Mouse (Mus musculus): ENCODE measurements around the gene Ppp2r3d. TPM values are rescaled to one million over a fixed set of nuclear protein-coding genes. Genes with fewer than 3 reads are reported as not detected.
"Not testable (repeated sequence)": the region's sequence is repeated elsewhere in the genome, so short reads cannot be mapped to it uniquely, and the experiment has no call there.

Gene Ppp2r3d
- 100 to 1,000 TPM; 117 to 121 TPM for total RNA-seq (2021)
- long read RNA-seq, experiment 1, partial matches to known transcripts: 0 of 2 reads
- long read RNA-seq, experiment 1, other reads (novel, unspliced or antisense): 0 of 2 reads
- long read RNA-seq, experiment 2, partial matches to known transcripts: 0 of 1 reads
- long read RNA-seq, experiment 2, other reads (novel, unspliced or antisense): 0 of 1 reads

DNA sequence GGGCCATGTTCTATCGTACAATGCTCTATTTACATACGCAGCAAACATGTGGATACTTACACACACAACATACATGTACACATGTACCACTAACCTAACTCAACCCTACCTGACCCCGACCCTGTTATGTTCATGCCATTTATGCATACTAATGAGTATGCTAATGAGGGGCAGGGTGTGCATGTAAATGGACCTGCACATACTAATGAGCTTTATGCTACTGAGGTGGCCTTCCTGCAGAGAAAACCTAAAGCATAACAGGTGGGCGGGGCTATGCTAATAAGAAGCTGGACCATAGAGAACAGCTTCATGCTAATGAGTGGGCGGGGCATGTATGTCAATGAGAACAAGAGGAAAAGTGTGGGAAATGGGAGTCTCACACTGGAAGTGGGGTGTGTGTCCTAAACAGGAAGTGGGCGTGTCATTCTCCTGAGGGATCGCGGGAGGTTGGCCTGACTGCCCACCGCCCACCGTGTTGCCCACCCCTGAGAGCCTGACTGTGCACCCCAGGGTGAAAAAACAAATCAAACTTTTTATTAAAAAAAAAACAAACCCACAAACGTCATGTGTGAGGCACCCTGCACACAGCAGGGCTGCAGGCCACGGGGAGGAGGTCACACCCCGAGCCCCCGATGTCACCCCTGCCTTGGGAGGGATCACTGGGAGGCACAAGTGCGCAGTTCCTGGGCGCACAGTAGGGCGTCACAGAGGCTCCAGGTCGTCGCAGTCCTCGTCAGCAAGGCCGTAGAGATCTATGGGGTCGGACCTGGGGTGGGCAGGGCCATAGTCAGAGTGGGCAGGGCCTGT lies at the start of gene Ppp2r3d:
Gene Ppp2r3d, minus strand, starts transcription at position 803 of the 807 bp plus-strand sequence.
- peak in 1 of 2 experiments; percentile 4 for DNase-seq
- intact Hi-C loops (cut with DNase I): loop anchor here (1.0 kb wide), 1 partner anchor 34 kb away; no protein-coding TSS in a partner anchor

GRCm38 (mm10) chr9:124493693-124494092 lies 17.0 kb upstream of the Ppp2r3d start, which contains the start of gene Gm21836:
Gm21836 (minus strand) TSS chr9:124493793.
- DNase-seq; intact Hi-C loops (cut with DNase I): not testable (repeated sequence)

DNA sequence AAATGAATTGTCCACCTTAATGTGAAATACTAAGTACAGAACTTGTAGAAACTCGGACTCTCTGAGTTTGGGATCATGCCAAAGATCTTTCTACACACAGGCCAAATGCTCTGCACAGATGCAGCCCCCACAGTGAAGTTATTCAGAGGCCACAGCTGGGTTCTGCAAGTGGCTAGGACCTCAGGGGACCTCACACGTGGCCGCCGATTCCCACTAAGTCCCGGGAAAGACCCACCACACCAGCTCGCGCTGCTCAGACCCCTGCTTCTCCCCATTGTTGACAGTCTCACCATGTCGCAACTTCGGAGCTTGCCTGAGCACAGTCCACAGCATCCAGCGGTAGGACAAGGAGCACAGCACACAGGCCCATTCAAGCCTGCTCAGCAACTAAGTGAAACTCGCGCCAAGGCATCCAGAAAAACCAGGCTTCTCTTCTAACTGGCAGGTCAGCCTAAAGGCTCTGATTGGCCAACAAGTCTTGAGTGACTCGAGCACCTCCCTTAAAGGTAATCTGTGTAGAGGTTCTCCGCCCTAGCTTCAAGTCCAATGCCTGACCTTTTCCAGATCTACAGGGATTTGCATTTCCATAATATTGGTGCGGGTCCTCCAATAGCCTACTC lies 3.8 kb upstream of the Ppp2r3d start:
- intact Hi-C loops (cut with DNase I): not testable (repeated sequence)
- DNase-seq: peak in 1 of 2 experiments; percentile 19

DNA sequence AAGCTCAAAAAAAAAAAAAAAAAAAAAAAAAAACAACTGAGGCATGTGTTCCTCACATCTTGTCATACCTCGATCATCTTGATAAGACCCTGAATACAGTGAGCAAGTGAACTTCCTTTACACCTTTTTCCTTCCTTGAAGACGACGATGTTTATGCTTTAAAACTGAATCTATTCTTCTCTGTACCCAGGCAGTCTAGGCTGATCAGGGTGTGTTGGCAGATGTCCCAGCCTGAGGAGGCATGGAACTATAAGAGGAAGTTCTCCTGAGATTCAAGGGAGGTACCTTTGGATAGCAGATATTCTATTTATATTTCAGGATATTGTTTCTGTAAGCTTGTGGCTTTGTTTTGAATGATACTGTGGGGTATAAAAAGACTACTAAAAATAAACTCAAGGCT lies 1.4 kb upstream of the Ppp2r3d start:
- peak; percentile 59 to 71 for DNase-seq

DNA sequence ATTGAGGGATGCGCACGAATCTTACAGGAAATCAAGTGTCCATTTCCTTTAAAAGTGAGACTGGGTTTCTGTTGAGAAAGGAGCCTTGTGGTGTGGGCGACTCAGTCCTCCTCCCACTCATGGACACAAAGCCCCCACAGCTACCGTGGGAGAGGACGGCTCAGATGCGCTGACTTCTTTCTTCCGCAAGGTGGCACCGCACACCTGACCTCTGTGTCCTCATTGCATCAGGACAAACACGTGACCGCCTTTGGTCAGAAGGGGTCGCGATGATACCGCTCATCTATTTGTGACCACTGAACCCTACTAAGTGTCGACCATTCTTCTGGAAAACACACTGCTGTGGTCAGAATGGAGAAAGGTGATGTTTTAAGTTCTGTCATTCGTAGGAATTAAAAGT lies 1.0 kb downstream of the Ppp2r3d start:
- DNase-seq: no peak
- intact Hi-C loops (cut with DNase I): loop anchor here (1.0 kb wide), 1 partner anchor 33 kb away; no protein-coding TSS in a partner anchor

More for the DNA sequence above, 1.4 kb upstream of the Ppp2r3d start:
- intact Hi-C loops (cut with DNase I): no loop called here

DNA sequence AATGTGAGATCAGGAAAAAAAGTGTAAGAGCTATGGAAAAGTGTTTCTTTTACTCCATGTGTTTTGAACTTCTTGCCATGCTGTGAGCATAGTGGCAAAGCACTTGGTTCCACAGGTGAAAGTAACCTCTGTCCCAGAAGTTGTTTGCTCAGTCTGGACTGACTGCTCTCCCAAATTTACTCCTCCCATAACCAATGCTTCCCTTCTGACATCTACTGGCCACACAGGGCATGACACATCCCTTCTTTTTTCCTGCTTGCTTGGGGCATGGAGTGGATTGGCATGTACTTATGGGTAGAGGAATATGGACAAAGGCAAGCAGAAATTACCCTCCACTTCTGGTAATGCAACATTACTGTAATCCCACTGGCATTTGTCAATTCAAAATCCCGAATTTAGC lies 20.1 kb downstream of the Ppp2r3d start:
- DNase-seq: peak; percentile 70 to 77
- intact Hi-C loops (cut with DNase I): no loop called here

- intact Hi-C loops (cut with DNase I): loop anchor here (1.0 kb wide), 1 partner anchor 34 kb away; the partner anchor contains the start of gene Ppp2r3d
- peak; percentile 10 to 16 for DNase-seq
Observed at GRCm38 (mm10) chr9:124442533-124442855, 34.2 kb downstream of the Ppp2r3d start.

DNA sequence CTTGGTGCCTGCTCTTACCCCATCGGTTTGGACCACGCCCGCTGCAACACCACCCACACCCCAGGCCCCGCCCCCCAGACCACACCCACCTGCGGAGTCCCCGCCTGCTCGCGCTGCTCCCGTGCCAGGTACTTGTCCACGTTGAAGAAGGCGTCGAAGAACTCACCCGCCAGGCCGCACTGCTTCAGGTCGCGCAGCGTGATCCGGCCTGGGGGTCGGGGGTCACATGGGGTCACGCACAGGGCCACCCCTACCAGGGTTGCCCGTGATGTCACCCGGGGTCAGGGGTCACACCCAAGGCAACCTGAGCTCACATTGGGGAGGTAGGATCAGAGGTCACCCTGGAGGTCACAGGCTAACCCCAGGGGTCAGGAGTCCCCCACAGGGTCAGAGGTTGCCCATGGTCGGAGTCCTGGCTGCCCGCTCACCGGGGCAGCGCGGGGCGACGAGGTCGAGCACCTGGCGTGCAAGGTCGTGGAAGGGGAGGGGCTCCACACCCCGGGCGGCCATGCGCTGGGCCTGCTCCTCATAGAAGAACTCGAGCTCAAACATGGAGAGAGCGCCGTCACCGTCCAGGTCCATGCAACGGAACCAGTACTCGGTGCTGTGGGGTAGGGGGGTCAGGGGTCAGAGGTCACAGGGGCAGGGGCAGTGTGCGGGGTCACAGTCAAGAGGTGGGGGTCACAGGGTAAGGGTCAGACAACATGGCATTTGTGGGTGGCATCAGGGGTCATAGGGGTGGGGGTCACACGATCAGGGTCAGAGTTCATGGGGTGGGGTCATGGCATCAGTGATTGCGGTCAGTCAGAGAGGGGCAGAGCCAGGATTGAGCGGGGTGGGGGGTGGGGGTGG lies 34.8 kb downstream of the Ppp2r3d start:
- DNase-seq: peak in 1 of 2 experiments; percentile 7
- intact Hi-C loops (cut with DNase I): loop anchor here (1.0 kb wide), 1 partner anchor 34 kb away; the partner anchor contains the start of gene Ppp2r3d

DNA sequence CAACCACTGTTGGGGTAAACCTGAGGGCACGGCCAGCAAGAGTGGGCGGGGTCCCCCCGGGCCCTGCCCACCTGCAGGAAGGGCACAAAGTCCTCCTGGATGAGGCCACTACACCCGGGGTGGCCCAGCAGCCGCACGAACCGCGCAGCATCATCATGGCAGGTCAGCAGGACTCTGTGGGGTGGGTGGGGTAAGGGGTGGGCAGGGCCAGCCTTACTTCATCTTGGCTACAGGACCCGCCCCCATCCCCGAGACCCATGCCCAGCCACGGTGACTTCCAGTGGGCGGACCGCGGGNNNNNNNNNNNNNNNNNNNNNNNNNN lies 36.0 kb downstream of the Ppp2r3d start:
- intact Hi-C loops (cut with DNase I): no loop called here
- DNase-seq: peak in 1 of 2 experiments; percentile 14

DNA sequence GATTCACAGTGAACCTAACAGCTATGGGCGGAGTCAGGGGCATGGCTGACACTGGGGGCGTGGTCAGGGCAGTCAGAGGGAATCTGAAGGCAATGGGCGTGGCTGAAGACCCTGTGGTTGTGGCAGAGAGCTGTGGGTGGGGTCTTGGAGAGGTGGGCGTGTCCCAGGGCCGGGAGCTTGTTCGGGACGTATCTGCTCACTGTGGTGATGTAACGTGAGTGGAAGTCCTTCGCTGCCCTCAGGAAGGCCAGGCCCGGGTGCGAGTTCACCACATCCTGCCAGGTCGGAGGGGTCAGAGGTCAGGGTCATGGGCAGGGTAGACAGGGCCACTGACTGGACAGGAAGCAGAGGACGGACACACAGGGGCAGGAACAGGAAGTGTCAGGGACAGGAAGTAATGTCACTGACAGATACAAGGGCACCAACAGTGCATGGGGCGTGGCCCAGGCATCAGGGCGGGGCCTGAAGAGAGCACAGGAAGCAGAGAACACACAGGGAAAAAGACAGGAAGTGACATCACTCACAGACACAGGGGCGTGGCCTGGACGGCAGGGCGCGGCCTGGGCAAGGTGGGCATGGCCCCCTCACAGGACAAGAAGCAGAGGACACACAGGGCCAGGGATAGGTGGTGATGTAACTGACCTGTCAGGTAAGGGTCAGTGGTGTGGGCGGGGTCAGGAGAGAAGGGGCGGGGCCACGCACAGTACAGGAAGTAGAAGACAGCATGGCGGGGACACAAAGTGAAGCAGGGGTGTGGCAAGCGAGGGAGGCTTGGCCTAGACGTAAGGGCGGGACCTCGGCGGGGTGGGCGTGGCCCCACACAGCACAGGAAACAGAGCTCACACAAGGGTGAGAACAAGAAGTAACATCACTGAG lies 36.6 kb downstream of the Ppp2r3d start:
- intact Hi-C loops (cut with DNase I): loop anchor here (5.0 kb wide), 1 partner anchor 68 kb away; no protein-coding TSS in a partner anchor
- DNase-seq: peak; percentile 18

DNA sequence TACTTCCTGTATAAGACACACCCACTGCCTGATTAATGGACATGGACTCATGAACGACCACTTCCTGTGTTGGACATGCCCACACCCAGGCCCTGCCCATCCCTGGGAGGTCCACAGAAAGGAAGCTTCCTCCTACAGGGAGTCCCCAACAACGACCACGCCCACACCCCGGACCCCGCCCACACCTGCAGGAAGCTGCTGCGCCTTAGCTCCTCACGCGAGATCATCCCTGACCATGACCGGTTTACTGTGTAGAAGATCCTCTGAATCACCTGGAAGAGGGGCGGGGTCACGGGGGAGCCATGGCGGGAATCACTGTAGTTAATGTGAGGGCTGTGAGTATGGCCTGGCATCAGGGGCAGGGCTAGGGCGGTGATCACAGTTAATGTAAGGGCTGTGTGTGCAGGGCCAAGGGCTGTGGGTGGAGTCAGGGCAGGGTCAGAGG lies 37.3 kb downstream of the Ppp2r3d start:
- peak; percentile 7 to 13 for DNase-seq
- intact Hi-C loops (cut with DNase I): loop anchor here (5.0 kb wide), 1 partner anchor 67 kb away; no protein-coding TSS in a partner anchor

GRCm38 (mm10) chr9:124438686-124439346 lies 37.9 kb downstream of the Ppp2r3d start:
- DNase-seq: peak; percentile 5
- intact Hi-C loops (cut with DNase I): loop anchor here (5.0 kb wide), 1 partner anchor 67 kb away; no protein-coding TSS in a partner anchor

- intact Hi-C loops (cut with DNase I): loop anchor here (5.0 kb wide), 1 partner anchor 148 kb away; no protein-coding TSS in a partner anchor
- DNase-seq: peak; percentile 93 to 96
Observed at GRCm38 (mm10) chr9:124425411-124425885, 51.2 kb downstream of the Ppp2r3d start.

DNA sequence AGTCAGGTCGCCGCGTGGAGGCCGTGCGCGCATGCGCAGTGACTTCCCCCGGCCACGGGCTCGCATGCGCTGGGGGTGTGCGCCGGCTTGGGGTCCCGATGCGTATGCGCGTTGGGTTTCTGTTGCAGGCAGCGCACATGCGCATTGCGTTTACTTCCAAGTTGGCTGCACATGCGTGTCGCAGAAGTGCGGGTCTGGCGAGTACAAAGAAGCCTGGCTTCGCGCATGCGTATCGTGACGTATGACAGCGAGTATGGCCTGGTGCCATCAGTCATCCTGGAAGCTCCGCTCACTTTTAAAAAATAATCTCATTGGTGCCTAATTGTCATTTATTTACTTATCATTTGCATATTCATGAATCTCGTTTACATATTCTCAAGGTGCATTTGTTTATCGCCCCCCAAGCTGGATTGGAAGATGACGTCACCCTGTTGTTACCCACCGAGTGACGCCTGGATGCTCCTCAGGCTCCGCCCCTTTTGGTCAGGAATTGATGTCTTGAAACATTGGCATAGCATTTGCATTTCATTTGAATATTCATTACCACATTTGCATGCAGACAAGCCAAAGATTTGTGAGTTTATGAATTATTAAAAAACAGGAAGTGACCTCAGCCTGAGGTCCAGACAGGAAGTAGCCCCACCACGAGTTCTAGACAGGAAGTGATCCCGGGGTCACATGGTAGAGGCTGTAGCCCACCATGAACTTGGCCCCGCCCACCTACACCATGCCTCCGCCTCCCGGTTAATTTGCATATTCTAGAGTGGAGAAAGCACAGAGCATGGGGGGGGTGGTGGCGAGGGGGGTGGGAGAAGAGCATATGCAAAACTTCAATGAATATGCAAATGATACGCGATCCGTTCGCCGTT lies 51.9 kb downstream of the Ppp2r3d start:
- intact Hi-C loops (cut with DNase I): loop anchor here (5.0 kb wide), 1 partner anchor 147 kb away; no protein-coding TSS in a partner anchor
- peak; percentile 98 to 99 for DNase-seq

- no peak for DNase-seq
- intact Hi-C loops (cut with DNase I): no loop called here
Observed at GRCm38 (mm10) chr9:124424292-124424541, 52.5 kb downstream of the Ppp2r3d start.

GRCm38 (mm10) chr9:124423552-124424291 lies 53.0 kb downstream of the Ppp2r3d start:
- intact Hi-C loops (cut with DNase I): no loop called here
- peak; percentile 96 to 98 for DNase-seq
